Mouse (Mus musculus) MEL (cell line): ENCODE data around the gene Gm49336. TPM values are rescaled to one million over a fixed set of nuclear protein-coding genes. Genes with fewer than 3 reads are reported as not detected.
A peak's percentile ranks its signal among the peaks of the same experiment; 100 is the strongest.

ENCODE experiments used
- DNase-seq: peaks from one replicate; pipeline ENCODE4 v3.0.0; 2011; ENCODE audit warnings: low read depth, low spot score
- H3K27ac ChIP-seq: 2 replicates; pipeline ENCODE4 v1.5.1; 2012; ENCODE audit warnings: low read depth, mild to moderate bottlenecking, control low read depth, low read length, moderate library complexity; ENCODE audit not compliant: control insufficient read depth
- H3K27me3 ChIP-seq, 2 experiments: fragments of 150-350 bp in 1 of 2; sonication (generic) in 1 of 2; 2 replicates each; pipeline ENCODE4 v1.6.1; 2012; ENCODE audit warnings: low read length in 2 of 2, mild to moderate bottlenecking in 2 of 2, improper control_type of control experiment in 1 of 2, moderate library complexity in 1 of 2; ENCODE audit not compliant: insufficient read depth in 2 of 2, control insufficient read depth in 1 of 2
- H3K36me3 ChIP-seq, 2 experiments: 2 replicates each; pipeline ENCODE4 v1.6.1; 2012 to 2014; ENCODE audit warnings: low read length in 2 of 2, improper control_type of control experiment in 1 of 2, inconsistent platforms in 1 of 2, mild to moderate bottlenecking in 1 of 2; ENCODE audit not compliant: insufficient read depth in 2 of 2, control insufficient read depth in 1 of 2
- H3K4me1 ChIP-seq, 2 experiments: fragments of 150-350 bp in 1 of 2; sonication (generic) in 1 of 2; 2 replicates each; pipeline ENCODE4 v1.6.1; 2012; ENCODE audit warnings: low read length in 2 of 2, improper control_type of control experiment in 1 of 2, mild to moderate bottlenecking in 1 of 2; ENCODE audit not compliant: insufficient read depth in 2 of 2, control insufficient read depth in 1 of 2
- H3K4me3 ChIP-seq, 2 experiments: fragments of 150-350 bp in 1 of 2; sonication (generic) in 1 of 2; 2 replicates each; pipeline ENCODE4 v1.5.1; 2012; ENCODE audit warnings: low read depth in 2 of 2, low read length in 2 of 2, mild to moderate bottlenecking in 2 of 2, moderate library complexity in 2 of 2, control low read depth in 1 of 2, improper control_type of control experiment in 1 of 2; ENCODE audit not compliant: control insufficient read depth in 1 of 2, insufficient read depth in 1 of 2
- H3K79me2 ChIP-seq: 2 replicates; pipeline ENCODE4 v1.6.1; 2012; ENCODE audit warnings: mild to moderate bottlenecking, low read length, moderate library complexity; ENCODE audit not compliant: control insufficient read depth, poor library complexity, insufficient read depth
- H3K9ac ChIP-seq: 2 replicates; pipeline ENCODE4 v1.6.1; 2012; ENCODE audit warnings: low read depth, mild to moderate bottlenecking, control low read depth, low read length, moderate library complexity; ENCODE audit not compliant: control insufficient read depth, poor library complexity, severe bottlenecking
- H3K9me3 ChIP-seq: fragments of 150-350 bp; sonication (generic); replicated peaks from 2 replicates; pipeline ENCODE4 v1.6.1; 2012; ENCODE audit warnings: mild to moderate bottlenecking, low read length, improper control_type of control experiment, moderate library complexity; ENCODE audit not compliant: insufficient read depth
- BHLHE40 ChIP-seq: IDR thresholded peaks from 2 replicates; pipeline ENCODE4 v1.6.1; 2012; ENCODE audit warnings: low read depth, mild to moderate bottlenecking, inconsistent platforms, low read length, improper control_type of control experiment, borderline replicate concordance
- CHD1 ChIP-seq: IDR thresholded peaks from 2 replicates; pipeline ENCODE4 v1.6.1; 2012; ENCODE audit warnings: low read depth, mild to moderate bottlenecking, inconsistent platforms, low read length, improper control_type of control experiment
- CHD2 ChIP-seq: IDR thresholded peaks from 2 replicates; pipeline ENCODE4 v1.6.1; 2011; ENCODE audit warnings: low read length, improper control_type of control experiment
- CTCF ChIP-seq, 3 experiments: IDR thresholded peaks in 2 of 3; conservative IDR thresholded peaks in 1 of 3; 2 replicates each; pipeline ENCODE4 v1.5.1; 2011 to 2012; ENCODE audit warnings: low read length in 3 of 3, low read depth in 2 of 3, mild to moderate bottlenecking in 2 of 3, improper control_type of control experiment in 1 of 3, inconsistent platforms in 1 of 3, mixed read lengths in 1 of 3, moderate library complexity in 1 of 3; ENCODE audit not compliant: control insufficient read depth in 1 of 3, insufficient read depth in 1 of 3, poor library complexity in 1 of 3, severe bottlenecking in 1 of 3
- ETS1 ChIP-seq: IDR thresholded peaks from 2 replicates; pipeline ENCODE4 v1.6.1; 2012; ENCODE audit warnings: low read depth, mild to moderate bottlenecking, inconsistent platforms, low read length, improper control_type of control experiment, moderate library complexity
- KAT2A ChIP-seq: conservative IDR thresholded peaks from 2 replicates; pipeline ENCODE4 v1.6.1; 2012; ENCODE audit warnings: low read depth, low read length, improper control_type of control experiment, inconsistent platforms
- MAFK ChIP-seq: IDR thresholded peaks from 2 replicates; pipeline ENCODE4 v1.6.1; 2011; ENCODE audit warnings: low read depth, mild to moderate bottlenecking, low read length, improper control_type of control experiment, borderline replicate concordance
- MAX ChIP-seq: IDR thresholded peaks from 2 replicates; pipeline ENCODE4 v1.6.1; 2011; ENCODE audit warnings: low read length, improper control_type of control experiment
- MAZ ChIP-seq: IDR thresholded peaks from 2 replicates; pipeline ENCODE4 v1.6.1; 2012; ENCODE audit warnings: low read depth, mild to moderate bottlenecking, inconsistent platforms, low read length, improper control_type of control experiment
- MXI1 ChIP-seq: IDR thresholded peaks from 2 replicates; pipeline ENCODE4 v1.6.1; 2011; ENCODE audit warnings: mild to moderate bottlenecking, low read depth, low read length, improper control_type of control experiment
- MYB ChIP-seq: IDR thresholded peaks from 2 replicates; pipeline ENCODE4 v1.6.1; 2011; ENCODE audit warnings: mild to moderate bottlenecking, low read depth, low read length, improper control_type of control experiment
- MYC ChIP-seq: IDR thresholded peaks from 2 replicates; pipeline ENCODE4 v1.6.1; 2011; ENCODE audit warnings: low read depth, mild to moderate bottlenecking, low read length, improper control_type of control experiment, moderate library complexity
- NELFE ChIP-seq: IDR thresholded peaks from 2 replicates; pipeline ENCODE4 v1.6.1; 2011; ENCODE audit warnings: low read depth, low read length, improper control_type of control experiment
- NRF1 ChIP-seq: IDR thresholded peaks from 2 replicates; pipeline ENCODE4 v1.6.1; 2014; ENCODE audit warnings: low read depth, mild to moderate bottlenecking, inconsistent platforms, low read length, improper control_type of control experiment, moderate library complexity; ENCODE audit not compliant: poor library complexity, insufficient read depth, severe bottlenecking
- POLR2A ChIP-seq, 2 experiments: IDR thresholded peaks; 2 replicates each; pipeline ENCODE4 v1.6.1; 2011 to 2012; ENCODE audit warnings: low read length in 2 of 2, mild to moderate bottlenecking in 2 of 2, control low read depth in 1 of 2, improper control_type of control experiment in 1 of 2, low read depth in 1 of 2, moderate library complexity in 1 of 2; ENCODE audit not compliant: control insufficient read depth in 1 of 2, insufficient read depth in 1 of 2, poor library complexity in 1 of 2
- POLR2AphosphoS2 ChIP-seq: IDR thresholded peaks from 2 replicates; pipeline ENCODE4 v1.6.1; 2011; ENCODE audit warnings: low read length, improper control_type of control experiment
- POLR2AphosphoS5 ChIP-seq: IDR thresholded peaks from 2 replicates; pipeline ENCODE4 v1.6.1; 2012; ENCODE audit warnings: low read depth, borderline replicate concordance, mild to moderate bottlenecking, inconsistent platforms, low read length, moderate library complexity, mixed read lengths
- RAD21 ChIP-seq: IDR thresholded peaks from 2 replicates; pipeline ENCODE4 v1.6.1; 2011; ENCODE audit warnings: mild to moderate bottlenecking, low read depth, low read length, improper control_type of control experiment
- SIN3A ChIP-seq: IDR thresholded peaks from 2 replicates; pipeline ENCODE4 v1.6.1; 2012; ENCODE audit warnings: low read length, improper control_type of control experiment, inconsistent platforms
- SMC3 ChIP-seq: IDR thresholded peaks from 2 replicates; pipeline ENCODE4 v1.6.1; 2011; ENCODE audit warnings: low read depth, low read length, improper control_type of control experiment
- TCF12 ChIP-seq: IDR thresholded peaks from 2 replicates; pipeline ENCODE4 v1.6.1; 2014; ENCODE audit warnings: low read depth, mild to moderate bottlenecking, inconsistent platforms, low read length, improper control_type of control experiment, moderate library complexity
- UBTF ChIP-seq: IDR thresholded peaks from 2 replicates; pipeline ENCODE4 v1.6.1; 2012; ENCODE audit warnings: low read depth, mild to moderate bottlenecking, inconsistent platforms, low read length, improper control_type of control experiment, moderate library complexity, borderline replicate concordance; ENCODE audit not compliant: insufficient read depth
- USF1 ChIP-seq: IDR thresholded peaks from 2 replicates; pipeline ENCODE4 v1.6.1; 2014; ENCODE audit warnings: low read depth, mild to moderate bottlenecking, inconsistent platforms, low read length, improper control_type of control experiment, moderate library complexity
- USF2 ChIP-seq, 2 experiments: IDR thresholded peaks; 2 replicates each; pipeline ENCODE4 v1.6.1; 2011 to 2012; ENCODE audit warnings: improper control_type of control experiment in 2 of 2, low read length in 2 of 2, borderline replicate concordance in 1 of 2, inconsistent platforms in 1 of 2, low read depth in 1 of 2, mild to moderate bottlenecking in 1 of 2; ENCODE audit not compliant: insufficient read depth in 1 of 2
- ZC3H11A ChIP-seq: IDR thresholded peaks from 2 replicates; pipeline ENCODE4 v1.6.1; 2012; ENCODE audit warnings: low read depth, mild to moderate bottlenecking, inconsistent platforms, low read length, improper control_type of control experiment
- ZMIZ1 ChIP-seq: IDR thresholded peaks from 2 replicates; pipeline ENCODE4 v1.6.1; 2012; ENCODE audit warnings: low read depth, mild to moderate bottlenecking, inconsistent platforms, low read length, improper control_type of control experiment, moderate library complexity
- ZNF384 ChIP-seq: IDR thresholded peaks from 2 replicates; pipeline ENCODE4 v1.6.1; 2012; ENCODE audit warnings: low read depth, mild to moderate bottlenecking, inconsistent platforms, low read length, improper control_type of control experiment
- polyA plus RNA-seq, 2 experiments: library from polyadenylated mRNA; stranded (reverse) in 1 of 2; unstranded in 1 of 2; fragments of >175 nt in 1 of 2; fragments of >200 nt in 1 of 2; gene quantifications; 2 replicates each; pipeline versions ENCODE4 v1.2.1 to v1.2.4; 2012; ENCODE audit warnings: low replicate concordance in 2 of 2, low read depth in 1 of 2; ENCODE audit not compliant: insufficient read length in 2 of 2, insufficient read depth in 1 of 2, missing spikeins in 1 of 2
- total RNA-seq: library from RNA; depleted of rRNA; stranded (reverse); fragments of 300-350 nt; gene quantifications from 2 replicates; pipeline ENCODE4 v1.2.3, GENCODE M21; 2012

Gm49336 gene
- total and polyA plus RNA-seq, 3 experiments = 37.1 to 87.9 (median 59.9) TPM

DNA sequence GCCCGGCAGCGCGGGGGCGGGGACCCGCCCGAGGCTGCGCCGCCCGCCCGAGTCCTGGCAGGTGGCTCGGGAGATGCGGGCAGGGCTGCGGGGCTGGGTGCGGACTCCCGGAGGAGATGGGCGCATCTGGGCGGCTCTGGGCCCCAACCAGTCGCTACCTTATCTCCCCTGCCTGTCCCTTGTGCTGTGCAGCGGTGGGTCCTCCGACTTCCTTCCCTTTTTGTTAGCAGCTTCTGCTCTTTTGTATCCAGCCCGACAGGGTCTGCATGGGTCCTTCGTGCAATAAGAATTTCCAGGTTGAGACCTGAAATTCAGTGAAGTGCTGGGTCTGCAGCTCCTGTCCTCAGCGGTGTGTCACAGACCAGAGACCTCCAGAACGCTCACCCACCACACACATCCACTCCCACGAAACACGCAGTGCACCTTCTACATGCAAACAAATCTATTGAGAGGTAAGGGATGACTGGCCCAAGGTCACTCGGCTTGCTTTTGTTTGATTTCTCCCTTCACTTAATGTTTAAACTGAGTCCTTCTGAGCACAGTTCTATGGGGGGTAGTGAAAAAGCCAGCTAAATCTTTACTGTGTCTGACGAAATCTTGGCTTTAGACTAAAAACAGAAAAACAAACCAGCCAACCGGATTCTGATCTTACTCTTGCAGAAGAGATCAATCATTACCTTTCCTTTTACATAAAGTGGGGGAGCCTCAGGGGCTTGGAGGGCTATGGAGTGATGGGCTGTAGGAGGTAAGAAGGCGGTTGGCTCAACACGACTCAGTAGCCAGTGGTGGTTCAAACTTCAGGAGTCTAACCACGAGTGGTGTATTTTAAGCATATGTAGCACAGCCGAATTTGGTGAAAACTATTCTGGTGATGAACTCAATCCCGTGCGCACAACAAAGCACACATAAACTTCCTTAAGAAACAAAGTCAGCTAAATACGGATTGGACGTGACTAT, 73.4 kb downstream of the Gm49336 start (continued):
- no peak for TF ChIP-seq NRF1

DNA sequence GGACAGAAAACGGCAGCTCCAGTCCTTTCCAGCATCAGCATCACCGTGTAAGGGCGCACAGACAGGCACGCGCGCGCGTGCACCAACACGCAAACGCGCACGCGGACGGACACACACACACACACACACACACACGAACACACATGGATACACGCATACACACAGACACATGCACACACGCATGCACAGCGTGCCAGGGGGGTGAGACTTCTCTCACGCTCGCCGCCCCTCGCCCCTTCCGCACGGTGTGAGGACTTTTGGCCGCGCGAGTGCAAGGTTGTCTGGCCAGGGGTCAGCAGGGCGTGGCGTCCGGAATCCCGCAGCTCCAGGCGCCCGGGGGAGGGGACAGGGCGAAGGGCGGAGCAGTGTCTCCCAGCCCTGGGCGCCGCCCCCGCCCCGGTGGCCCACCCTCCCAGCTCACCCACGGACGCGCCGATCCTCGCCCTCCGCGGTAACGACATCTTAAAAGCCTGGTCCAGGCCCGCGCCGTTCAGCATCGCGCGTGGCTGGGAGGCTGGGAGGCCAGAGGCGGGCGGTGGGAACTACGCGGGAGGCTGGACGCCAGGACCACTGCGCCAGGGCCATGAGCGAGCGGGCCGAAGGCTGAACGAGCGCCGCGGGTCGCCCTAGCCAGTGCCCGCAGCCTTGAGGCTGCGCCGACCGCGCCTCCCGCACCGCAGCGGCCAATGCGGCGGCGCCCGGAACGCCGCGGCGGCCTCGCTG, 74.3 kb downstream of the Gm49336 start:
- peak overlapping the region; percentile 58 to 63; a peak in 3 of 4 replicates for H3K4me3 ChIP-seq

DNA sequence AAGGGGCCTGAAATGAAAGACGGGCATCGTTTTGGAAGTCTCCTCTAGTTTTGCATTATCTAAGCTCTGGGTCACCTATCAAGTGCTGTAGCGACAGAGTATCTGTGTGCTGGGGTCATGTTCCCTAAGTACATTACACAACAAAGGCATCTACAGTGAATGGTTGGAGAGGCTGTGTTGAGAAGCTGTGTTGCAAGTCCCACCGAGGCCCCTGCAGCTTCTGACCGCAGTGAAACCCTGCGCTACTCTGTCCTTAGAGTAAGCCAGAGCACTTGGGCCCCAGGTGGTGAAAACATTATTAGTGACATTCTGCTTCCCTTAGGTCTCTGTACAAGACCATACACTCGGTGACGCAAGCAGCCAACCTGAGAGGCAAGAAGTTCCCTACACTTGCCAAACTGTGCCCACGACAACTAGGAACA, 74.8 kb downstream of the Gm49336 start:
- H3K9me3 ChIP-seq = no peaks in the 10 kb centered on the region
- H3K9ac ChIP-seq = no peak overlapping the region
- peak; percentile 14 for DNase-seq
- H3K27me3 ChIP-seq = no peaks in the 10 kb centered on the region; a peak in 3 of 4 replicates
- peaks cover 3 to 14% of the 10 kb centered on the region in 2 experiments for H3K4me1 ChIP-seq
- no peak for TF ChIP-seq MAZ
- TF ChIP-seq POLR2AphosphoS2 = no peak
- no peak for TF ChIP-seq MAX
- no peak for TF ChIP-seq CTCF (IDR thresholded peaks at IDR 0.05 in 2 of 3, conservative IDR thresholded peaks at IDR 0.05 in 1 of 3; ENCODE audit: control insufficient read depth in 1 of 3, insufficient read depth in 1 of 3, low read depth in 2 of 3, low read length in 3 of 3, poor library complexity in 1 of 3, severe bottlenecking in 1 of 3)
- TF ChIP-seq RAD21 = no peak
- no peak for TF ChIP-seq KAT2A
- no peak for TF ChIP-seq MAFK
- no peak for TF ChIP-seq POLR2AphosphoS5
- no peak for TF ChIP-seq BHLHE40
- TF ChIP-seq NELFE = no peak
- TF ChIP-seq, all 39 proteins: peak for 0
- Histone ChIP-seq H3K36me3 (peaks cover 0 to 8% of the 10 kb centered on the region in 2 experiments; a peak in 2 of 4 replicates), H3K4me3 (no peak overlapping the region), H3K79me2 (no peaks in the 10 kb centered on the region; the same call in 1 of the 2 replicates), H3K27ac (no peak overlapping the region)

More for the DNA sequence above, 74.3 kb downstream of the Gm49336 start:
- peaks cover 0 to 8% of the 10 kb centered on the region in 2 experiments; a peak in 2 of 4 replicates for H3K36me3 ChIP-seq
- no peaks in the 10 kb centered on the region; the same call in 1 of the 2 replicates for H3K79me2 ChIP-seq
- no peak for TF ChIP-seq CHD2
- TF ChIP-seq SIN3A = no peak
- no peak for TF ChIP-seq TCF12
- TF ChIP-seq USF1 = no peak
- no peak for TF ChIP-seq MXI1
- no peak for TF ChIP-seq BHLHE40
- no peak for TF ChIP-seq ZNF384
- no peak for TF ChIP-seq UBTF
- no peak for TF ChIP-seq ETS1
- no peak for TF ChIP-seq SMC3
- no peak for TF ChIP-seq MAX
- TF ChIP-seq MYC = no peak
- TF ChIP-seq POLR2A (IDR thresholded peaks at IDR 0.05; ENCODE audit: control insufficient read depth in 1 of 2, insufficient read depth in 1 of 2, low read depth in 1 of 2, low read length in 2 of 2, poor library complexity in 1 of 2) = no peak
- TF ChIP-seq POLR2AphosphoS2 = no peak
- TF ChIP-seq ZC3H11A = no peak
- TF ChIP-seq CHD1 = no peak
- no peak for TF ChIP-seq MYB
- no peak for TF ChIP-seq ZMIZ1
- no peak for TF ChIP-seq NELFE
- TF ChIP-seq USF2 (IDR thresholded peaks at IDR 0.05; ENCODE audit: borderline replicate concordance in 1 of 2, insufficient read depth in 1 of 2, low read depth in 1 of 2, low read length in 2 of 2) = no peak
- H3K27ac ChIP-seq = no peak overlapping the region
- no peaks in the 10 kb centered on the region for H3K9me3 ChIP-seq
- no peak for DNase-seq
- no peaks in the 10 kb centered on the region; a peak in 3 of 4 replicates for H3K27me3 ChIP-seq
- H3K4me1 ChIP-seq = peaks cover 3 to 14% of the 10 kb centered on the region in 2 experiments
- H3K9ac ChIP-seq = peak overlapping the region; percentile 54
